ENCODE assay signal across 7 mouse cellular contexts in genomic region chr11:20460501-20460921, GRCm38 (mm10).
A peak's percentile ranks its signal among the peaks of the same experiment; 100 is the strongest.
DNase-seq lines count a peak whose midpoint lies in the region; ATAC-seq and TF ChIP-seq lines count a peak whose summit lies in the region.

No protein-coding gene starts in this region.

- peak overlapping the region; percentile 25; the same call in 1 of the 2 replicates for H3K9ac ChIP-seq in hindbrain, embryonic 13.5 days
- H3K9ac ChIP-seq in hindbrain, embryonic 12.5 days = no peak overlapping the region
- H3K9ac ChIP-seq in hindbrain, postnatal 0 days (replicated peaks; ENCODE audit: low read length) = no peak overlapping the region
- H3K9ac ChIP-seq in intestine, postnatal 0 days (ENCODE audit: low read depth, low read length) = no peak overlapping the region

- H3K9me3 ChIP-seq in hindbrain, embryonic 13.5 days = no peaks in the 10 kb centered on the region
- H3K9me3 ChIP-seq in hindbrain, embryonic 12.5 days (replicated peaks) = no peaks in the 10 kb centered on the region
- no peaks in the 10 kb centered on the region for H3K9me3 ChIP-seq in hindbrain, postnatal 0 days (ENCODE audit: low read length)
- H3K9me3 ChIP-seq in intestine, postnatal 0 days (ENCODE audit: control insufficient read depth) = no peaks in the 10 kb centered on the region

- peaks cover 12% of the 10 kb centered on the region; the same call in 1 of the 2 replicates for H3K4me1 ChIP-seq in hindbrain, embryonic 13.5 days (replicated peaks)
- H3K4me1 ChIP-seq in hindbrain, embryonic 12.5 days = 0 out of 2 replicates have a peak, but pooled peaks cover 2% of the 10 kb centered on the region
- no peaks in the 10 kb centered on the region; the same call in 1 of the 2 replicates for H3K4me1 ChIP-seq in hindbrain, postnatal 0 days (ENCODE audit: insufficient read depth, low read length)
- H3K4me1 ChIP-seq in intestine, postnatal 0 days (replicated peaks; ENCODE audit: control insufficient read depth, insufficient read depth, low read length) = peaks cover 11% of the 10 kb centered on the region; the same call in 1 of the 2 replicates

- H3K4me2 ChIP-seq in hindbrain, embryonic 13.5 days = no peak overlapping the region
- no peak overlapping the region for H3K4me2 ChIP-seq in hindbrain, embryonic 12.5 days (replicated peaks)
- H3K4me2 ChIP-seq in hindbrain, postnatal 0 days (ENCODE audit: low read depth, low read length) = no peak overlapping the region
- H3K4me2 ChIP-seq in intestine, postnatal 0 days (replicated peaks; ENCODE audit: low read depth) = no peak overlapping the region

- no peaks in the 10 kb centered on the region for H3K27me3 ChIP-seq in hindbrain, embryonic 13.5 days
- no peaks in the 10 kb centered on the region for H3K27me3 ChIP-seq in hindbrain, embryonic 12.5 days
- H3K27me3 ChIP-seq in hindbrain, postnatal 0 days (ENCODE audit: insufficient read depth, low read length) = no peaks in the 10 kb centered on the region
- H3K27me3 ChIP-seq in intestine, postnatal 0 days (replicated peaks; ENCODE audit: control insufficient read depth, insufficient read depth, low read length) = no peaks in the 10 kb centered on the region

- WGBS in hindbrain, embryonic 13.5 days = 58% methylated on average over 7 of the region's 7 CpGs
- 52% methylated on average over 7 of the region's 7 CpGs for WGBS in hindbrain, embryonic 12.5 days
- WGBS in hindbrain, postnatal 0 days = 28% methylated on average over 7 of the region's 7 CpGs
- 43% methylated on average over 7 of the region's 7 CpGs for WGBS in intestine, postnatal 0 days

- H3K27ac ChIP-seq in hindbrain, embryonic 13.5 days = peak overlapping the region; percentile 14; the same call in 1 of the 2 replicates
- no peak overlapping the region for H3K27ac ChIP-seq in hindbrain, embryonic 12.5 days
- H3K27ac ChIP-seq in hindbrain, postnatal 0 days = peak overlapping the region; percentile 68
- H3K27ac ChIP-seq in intestine, postnatal 0 days (ENCODE audit: low read depth, low read length) = no peak overlapping the region

- DNase-seq in right cerebral cortex, adult 2 months (ENCODE audit: low spot score in 2 of 2) = peak; percentile 15 to 22
- DNase-seq in right cerebral cortex, postnatal 14 days = no peak
- DNase-seq in hindbrain, postnatal 0 days (ENCODE audit: low spot score) = peak; percentile 81
- DNase-seq in adrenal gland, postnatal 14 days = no peak

- no peak for ATAC-seq in hindbrain, embryonic 13.5 days (ENCODE audit: low FRiP score)
- ATAC-seq in hindbrain, embryonic 12.5 days (ENCODE audit: low FRiP score) = no peak
- ATAC-seq in hindbrain, postnatal 0 days = peak; percentile 86
- no peak for ATAC-seq in intestine, postnatal 0 days

- H3K4me3 ChIP-seq in hindbrain, embryonic 13.5 days = no peak overlapping the region
- H3K4me3 ChIP-seq in hindbrain, embryonic 12.5 days = no peak overlapping the region
- no peak overlapping the region for H3K4me3 ChIP-seq in hindbrain, postnatal 0 days (ENCODE audit: low read length)
- no peak overlapping the region for H3K4me3 ChIP-seq in intestine, postnatal 0 days (ENCODE audit: low read depth, low read length)

- TF ChIP-seq CTCF in hindbrain, postnatal 0 days (IDR thresholded peaks at IDR 0.05; ENCODE audit: low read depth) = no peak
- TF ChIP-seq CTCF in intestine, postnatal 0 days (IDR thresholded peaks at IDR 0.05; ENCODE audit: low read depth) = no peak

- H3K36me3 ChIP-seq in hindbrain, embryonic 13.5 days = no peaks in the 10 kb centered on the region
- H3K36me3 ChIP-seq in hindbrain, embryonic 12.5 days = no peaks in the 10 kb centered on the region
- H3K36me3 ChIP-seq in hindbrain, postnatal 0 days (ENCODE audit: insufficient read depth, low read length) = no peaks in the 10 kb centered on the region
- no peaks in the 10 kb centered on the region for H3K36me3 ChIP-seq in intestine, postnatal 0 days (ENCODE audit: control insufficient read depth, insufficient read depth)

Comparison
In these comparisons a context has a peak if more than half of its experiments do, and no peak if none do; other contexts are left out.
1. H3K27ac ChIP-seq: peak in hindbrain, embryonic 13.5 days (single experiment) and hindbrain, postnatal 0 days (single experiment); none in hindbrain, embryonic 12.5 days (single experiment) and intestine, postnatal 0 days (single experiment).
2. DNase-seq: peak in right cerebral cortex, adult 2 months (2 of 2) and hindbrain, postnatal 0 days (single experiment); none in right cerebral cortex, postnatal 14 days (single experiment) and adrenal gland, postnatal 14 days (single experiment).